Mouse (Mus musculus): ENCODE measurements at regions not wholly inside any gene's neighbourhood (a gene's known extent, or its start where the extent isn't known, plus 50 kb on each side); places are given as distances from the start of the nearest gene placed in this dataset.

GRCm38 (mm10) chr9:66646226-66646625 lies 53.3 kb upstream of the Usp3 start:
- DNase-seq (ENCODE audit: low spot score): peak; percentile 92
- no peaks in the 10 kb centered on the region for H3K36me3 ChIP-seq (replicated peaks)
- no peaks in the 10 kb centered on the region for H3K27me3 ChIP-seq (replicated peaks; ENCODE audit: low read depth, poor library complexity, severe bottlenecking)
- no peak overlapping the region for H3K27ac ChIP-seq (replicated peaks)
- H3K4me3 ChIP-seq: no peak overlapping the region
- WGBS: 19% methylated on average over 7 of the region's 7 CpGs
- peaks cover 4% of the 10 kb centered on the region; the same call in 1 of the 2 replicates for H3K4me1 ChIP-seq
- no peaks in the 10 kb centered on the region for H3K9me3 ChIP-seq

- H3K4me3 ChIP-seq: no peak overlapping the region
- H3K9me3 ChIP-seq: no peaks in the 10 kb centered on the region
- H3K36me3 ChIP-seq (replicated peaks): no peaks in the 10 kb centered on the region
- peaks cover 6% of the 10 kb centered on the region for H3K4me1 ChIP-seq
- H3K27ac ChIP-seq (replicated peaks): no peak overlapping the region
- DNase-seq (ENCODE audit: low spot score): no peak
- WGBS: 82% methylated on average over 6 of the region's 6 CpGs
- H3K27me3 ChIP-seq (replicated peaks; ENCODE audit: low read depth, poor library complexity, severe bottlenecking): no peaks in the 10 kb centered on the region
These were observed 58.4 kb upstream of the Usp3 start for GRCm38 (mm10) chr9:66651306-66651705.

- Histone ChIP-seq H3K9me3 (no peaks in the 10 kb centered on the region), H3K36me3 (replicated peaks) (no peaks in the 10 kb centered on the region), H3K4me3 (no peak overlapping the region), H3K27ac (replicated peaks) (no peak overlapping the region), H3K27me3 (replicated peaks; ENCODE audit: low read depth, poor library complexity, severe bottlenecking) (no peaks in the 10 kb centered on the region), H3K4me1 (peaks cover 17% of the 10 kb centered on the region)
- 84% methylated on average over 7 of the region's 7 CpGs for WGBS
- DNase-seq (ENCODE audit: low spot score): no peak
These were observed 56.2 kb upstream of the Car12 start for GRCm38 (mm10) chr9:66657116-66657758.

GRCm38 (mm10) chr9:66658707-66659242 lies 54.7 kb upstream of the Car12 start:
- Histone ChIP-seq H3K27ac (replicated peaks) (no peak overlapping the region), H3K27me3 (replicated peaks; ENCODE audit: low read depth, poor library complexity, severe bottlenecking) (no peaks in the 10 kb centered on the region), H3K4me1 (peaks cover 26% of the 10 kb centered on the region), H3K9me3 (no peaks in the 10 kb centered on the region), H3K4me3 (no peak overlapping the region), H3K36me3 (replicated peaks) (no peaks in the 10 kb centered on the region)
- no peak for DNase-seq (ENCODE audit: low spot score)

- Histone ChIP-seq H3K4me1 (peaks cover 26% of the 10 kb centered on the region), H3K27ac (replicated peaks) (no peak overlapping the region), H3K9me3 (0 out of 2 replicates have a peak, but pooled peaks cover 5% of the 10 kb centered on the region), H3K4me3 (no peak overlapping the region), H3K27me3 (replicated peaks; ENCODE audit: low read depth, poor library complexity, severe bottlenecking) (no peaks in the 10 kb centered on the region), H3K36me3 (replicated peaks) (no peaks in the 10 kb centered on the region)
- 84% methylated on average over 11 of the region's 11 CpGs for WGBS
- no peak for DNase-seq (ENCODE audit: low spot score)
These were observed 53.6 kb upstream of the Car12 start for GRCm38 (mm10) chr9:66659781-66660445.

- WGBS: 85% methylated on average over 7 of the region's 7 CpGs
- Histone ChIP-seq H3K27ac (replicated peaks) (peak overlapping the region; percentile 21; the same call in 1 of the 2 replicates), H3K36me3 (replicated peaks) (no peaks in the 10 kb centered on the region), H3K27me3 (replicated peaks; ENCODE audit: low read depth, poor library complexity, severe bottlenecking) (no peaks in the 10 kb centered on the region), H3K4me1 (peaks cover 25% of the 10 kb centered on the region), H3K4me3 (no peak overlapping the region), H3K9me3 (0 out of 2 replicates have a peak, but pooled peaks cover 5% of the 10 kb centered on the region)
- DNase-seq (ENCODE audit: low spot score): no peak
These were observed 51.9 kb upstream of the Car12 start for GRCm38 (mm10) chr9:66661596-66661995.

GRCm38 (mm10) chr9:66662443-66662842 lies 51.0 kb upstream of the Car12 start:
- Histone ChIP-seq H3K27ac (replicated peaks) (no peak overlapping the region), H3K36me3 (replicated peaks) (no peaks in the 10 kb centered on the region), H3K4me1 (peaks cover 27% of the 10 kb centered on the region), H3K4me3 (no peak overlapping the region), H3K27me3 (replicated peaks; ENCODE audit: low read depth, poor library complexity, severe bottlenecking) (no peaks in the 10 kb centered on the region), H3K9me3 (0 out of 2 replicates have a peak, but pooled peaks cover 5% of the 10 kb centered on the region)
- DNase-seq (ENCODE audit: low spot score): peak; percentile 54
- 53% methylated on average over 4 of the region's 4 CpGs for WGBS
